Mouse (Mus musculus) hindbrain, postnatal 0 days (tissue): Measurements from ENCODE around the gene Dst. TPM values are rescaled to one million over a fixed set of nuclear protein-coding genes. Genes with fewer than 3 reads are reported as not detected.

Source experiments
- ATAC-seq: fragments of 200-750 bp; cut with Nextera tagmentation; 2 replicates; pipeline ENCODE4 v1.8.0; 2017; ENCODE audit warnings: mild to moderate bottlenecking, moderate TSS enrichment, moderate library complexity
- DNase-seq: peaks from one replicate; pipeline ENCODE4 v3.0.0-alpha.2; 2015; ENCODE audit warnings: low spot score
- H3K27ac ChIP-seq: fragments of 300-500 bp; sonication (generic); 2 replicates; pipeline ENCODE4 v1.5.1; 2014; ENCODE audit warnings: mild to moderate bottlenecking
- H3K27me3 ChIP-seq: fragments of 300-500 bp; sonication (generic); 2 replicates; pipeline ENCODE4 v1.6.1; 2014; ENCODE audit warnings: low read length, mixed read lengths; ENCODE audit not compliant: insufficient read depth
- H3K36me3 ChIP-seq: fragments of 300-500 bp; sonication (generic); 2 replicates; pipeline ENCODE4 v1.6.1; 2014; ENCODE audit warnings: low read length, mixed read lengths; ENCODE audit not compliant: insufficient read depth
- H3K4me1 ChIP-seq: fragments of 300-500 bp; sonication (generic); 2 replicates; pipeline ENCODE4 v1.6.1; 2014; ENCODE audit warnings: antibody characterized with exemption, low read length, mixed read lengths; ENCODE audit not compliant: insufficient read depth
- H3K4me2 ChIP-seq: fragments of 300-500 bp; sonication (generic); 2 replicates; pipeline ENCODE4 v1.6.1; 2014; ENCODE audit warnings: low read depth, mild to moderate bottlenecking, low read length, moderate library complexity, mixed read lengths
- H3K4me3 ChIP-seq: fragments of 300-500 bp; sonication (generic); 2 replicates; pipeline ENCODE4 v1.5.1; 2014; ENCODE audit warnings: low read length
- H3K9ac ChIP-seq: fragments of 300-500 bp; sonication (generic); replicated peaks from 2 replicates; pipeline ENCODE4 v1.6.1; 2014; ENCODE audit warnings: mild to moderate bottlenecking, low read length, moderate library complexity, mixed read lengths
- H3K9me3 ChIP-seq: fragments of 300-500 bp; sonication (generic); 2 replicates; pipeline ENCODE4 v1.6.1; 2016; ENCODE audit warnings: low read length, mixed read lengths
- CTCF ChIP-seq: IDR thresholded peaks from 2 replicates; pipeline ENCODE4 v1.5.1; 2016; ENCODE audit warnings: antibody characterized with exemption, control low read depth, low read depth
- WGBS: fragments of 180-500 bp; shearing (Covaris S2); extraction: QIAGEN DNeasy Blood & Tissue Kit; methylation state at CpG from one replicate; pipeline ENCODE4 v1.1.7; 2014; 5-methylcytosine and 5-hydroxymethylcytosine counted together
- polyA plus RNA-seq: library from polyadenylated mRNA; unstranded; fragments of >200 nt; fragmentation: Nextera tagmentation; extraction: Ambion mirVana; gene quantifications from 2 replicates; pipeline ENCODE4 v1.2.1, GENCODE M21; 2015
- total RNA-seq: library from RNA; depleted of rRNA; stranded (reverse); fragments of >200 nt; gene quantifications from 2 replicates; pipeline ENCODE4 v1.2.3, GENCODE M21; 2014

Dst gene
- total and polyA plus RNA-seq, 2 experiments from 2014 or later = 33.0 to 155 TPM

- Histone ChIP-seq H3K9me3 (no peaks in the 10 kb centered on the region), H3K9ac (0 out of 2 replicates have a peak overlapping the region, but pooled peaks have one; percentile 9), H3K27me3 (no peaks in the 10 kb centered on the region), H3K4me2 (peak overlapping the region; percentile 45), H3K27ac (no peak overlapping the region), H3K36me3 (no peaks in the 10 kb centered on the region), H3K4me1 (no peaks in the 10 kb centered on the region), H3K4me3 (peak overlapping the region; percentile 17; the same call in 1 of the 2 replicates)
- WGBS = 20% methylated on average over 18 of the region's 18 CpGs
- peak; percentile 35; the same call in 1 of the 2 replicates for ATAC-seq
- peak; percentile 53 for DNase-seq
- TF ChIP-seq CTCF = peak; percentile 48
Observed at GRCm38 (mm10) chr1:33883102-33883839, 24.8 kb upstream of the Dst start.

GRCm38 (mm10) chr1:33892784-33893183 lies 15.2 kb upstream of the Dst start:
- WGBS = 69% methylated on average over 10 of the region's 10 CpGs
- no peaks in the 10 kb centered on the region for H3K36me3 ChIP-seq
- no peaks in the 10 kb centered on the region for H3K9me3 ChIP-seq
- no peak overlapping the region for H3K4me3 ChIP-seq
- H3K4me2 ChIP-seq = no peak overlapping the region
- no peak overlapping the region for H3K27ac ChIP-seq
- no peak for ATAC-seq
- no peaks in the 10 kb centered on the region for H3K27me3 ChIP-seq
- no peak overlapping the region for H3K9ac ChIP-seq
- DNase-seq = peak; percentile 63
- no peaks in the 10 kb centered on the region for H3K4me1 ChIP-seq
- TF ChIP-seq CTCF = peak; percentile 71

- Histone ChIP-seq H3K9me3 (no peaks in the 10 kb centered on the region), H3K4me3 (no peak overlapping the region), H3K27ac (no peak overlapping the region), H3K4me2 (no peak overlapping the region), H3K9ac (no peak overlapping the region), H3K27me3 (no peaks in the 10 kb centered on the region), H3K4me1 (no peaks in the 10 kb centered on the region), H3K36me3 (no peaks in the 10 kb centered on the region)
- ATAC-seq = peak; percentile 32; the same call in 1 of the 2 replicates
- no peak for TF ChIP-seq CTCF
- peak; percentile 22 for DNase-seq
- WGBS = 64% methylated on average over 6 of the region's 6 CpGs
Observed at GRCm38 (mm10) chr1:33896116-33896515, 11.9 kb upstream of the Dst start.

GRCm38 (mm10) chr1:33896666-33897065 lies 11.4 kb upstream of the Dst start:
- WGBS = 84% methylated on average over 4 of the region's 4 CpGs
- no peak overlapping the region for H3K4me2 ChIP-seq
- no peak for TF ChIP-seq CTCF
- no peak overlapping the region for H3K9ac ChIP-seq
- no peaks in the 10 kb centered on the region for H3K36me3 ChIP-seq
- no peak for ATAC-seq
- H3K27ac ChIP-seq = no peak overlapping the region; the same call in 1 of the 2 replicates
- no peaks in the 10 kb centered on the region for H3K9me3 ChIP-seq
- no peak for DNase-seq
- H3K4me3 ChIP-seq = no peak overlapping the region
- H3K4me1 ChIP-seq = no peaks in the 10 kb centered on the region
- no peaks in the 10 kb centered on the region for H3K27me3 ChIP-seq

GRCm38 (mm10) chr1:33897426-33897825 lies 10.6 kb upstream of the Dst start:
- Histone ChIP-seq H3K4me1 (no peaks in the 10 kb centered on the region), H3K36me3 (no peaks in the 10 kb centered on the region), H3K27ac (0 out of 2 replicates have a peak overlapping the region, but pooled peaks have one; percentile 3), H3K9me3 (no peaks in the 10 kb centered on the region), H3K9ac (no peak overlapping the region), H3K4me2 (no peak overlapping the region), H3K27me3 (no peaks in the 10 kb centered on the region), H3K4me3 (no peak overlapping the region)
- 84% methylated on average over 11 of the region's 11 CpGs for WGBS
- TF ChIP-seq CTCF = no peak
- ATAC-seq (no peak), DNase-seq (no peak)

- H3K36me3 ChIP-seq = no peaks in the 10 kb centered on the region
- H3K9me3 ChIP-seq = no peaks in the 10 kb centered on the region
- no peaks in the 10 kb centered on the region for H3K27me3 ChIP-seq
- no peak overlapping the region for H3K9ac ChIP-seq
- no peak for ATAC-seq
- no peak overlapping the region for H3K27ac ChIP-seq
- H3K4me3 ChIP-seq = no peak overlapping the region
- H3K4me1 ChIP-seq = no peaks in the 10 kb centered on the region
- DNase-seq = no peak
- WGBS = 94% methylated on average over 6 of the region's 6 CpGs
- no peak overlapping the region for H3K4me2 ChIP-seq
- TF ChIP-seq CTCF = no peak
Observed at GRCm38 (mm10) chr1:33898373-33898772, 9.7 kb upstream of the Dst start.

GRCm38 (mm10) chr1:33900175-33900574 lies 7.8 kb upstream of the Dst start:
- Histone ChIP-seq H3K9ac (no peak overlapping the region), H3K27ac (no peak overlapping the region), H3K4me2 (no peak overlapping the region), H3K4me1 (no peaks in the 10 kb centered on the region), H3K36me3 (no peaks in the 10 kb centered on the region), H3K27me3 (no peaks in the 10 kb centered on the region), H3K4me3 (no peak overlapping the region), H3K9me3 (no peaks in the 10 kb centered on the region)
- WGBS = 87% methylated on average over 8 of the region's 8 CpGs
- DNase-seq = no peak
- no peak for TF ChIP-seq CTCF
- ATAC-seq = no peak
